Mouse (Mus musculus): ENCODE results near the gene Hoxc9.

The Hoxc9 gene

GRCm38 (mm10) chr15:103020899-103021418, 44.7 kb downstream of the Hoxc9 start:
- DNase-seq (ENCODE audit: low spot score in 2 of 2): no peak

GRCm38 (mm10) chr15:103021544-103021943, 45.3 kb downstream of the Hoxc9 start:
- DNase-seq (ENCODE audit: low spot score in 2 of 2): no peak

GRCm38 (mm10) chr15:103024131-103024530, 47.9 kb downstream of the Hoxc9 start:
- no peak for DNase-seq (ENCODE audit: low spot score in 2 of 2)

GRCm38 (mm10) chr15:103027266-103028235, 51.3 kb downstream of the Hoxc9 start:
- DNase-seq (ENCODE audit: low spot score in 2 of 2): no peak

GRCm38 (mm10) chr15:103028916-103029512, 52.8 kb downstream of the Hoxc9 start:
- no peak for DNase-seq (ENCODE audit: low spot score in 2 of 2)

GRCm38 (mm10) chr15:103030142-103030541, 53.9 kb downstream of the Hoxc9 start:
- DNase-seq (ENCODE audit: low spot score in 2 of 2): no peak

GRCm38 (mm10) chr15:103032167-103032566, 55.9 kb downstream of the Hoxc9 start:
- no peak for DNase-seq (ENCODE audit: low spot score in 2 of 2)

GRCm38 (mm10) chr15:103032646-103033575, 56.7 kb downstream of the Hoxc9 start:
- DNase-seq (ENCODE audit: low spot score in 2 of 2): no peak

- no peak for DNase-seq (ENCODE audit: low spot score in 2 of 2)
Measured at GRCm38 (mm10) chr15:103034043-103034806, 58.0 kb downstream of the Hoxc9 start.

Measured in frontal cortex, postnatal 25 days (tissue).